11 mouse cellular contexts compared by ENCODE assay signal in genomic region chr2:71981896-71982295, GRCm38 (mm10). TPM values are rescaled to one million over a fixed set of nuclear protein-coding genes. Genes with fewer than 3 reads are reported as not detected.
DNase-seq lines count a peak whose midpoint lies in the region; ATAC-seq lines count a peak whose summit lies in the region.
"Had no signal": no experiment of that assay in that cellular context is flagged by ENCODE, and none has a peak within 500 bp of the region (broad histone marks: within the 10 kb centered on the region; RNA-seq: fewer than 3 reads in every experiment).

No protein-coding gene starts in this region.

- no peak overlapping the region for H3K9ac ChIP-seq in heart, embryonic 15.5 days
- no peak overlapping the region for H3K9ac ChIP-seq in embryonic facial prominence, embryonic 11.5 days (replicated peaks; ENCODE audit: low read length)
- H3K9ac ChIP-seq in forebrain, embryonic 15.5 days (replicated peaks): peak overlapping the region; percentile 78; the same call in 1 of the 2 replicates
- H3K9ac ChIP-seq in limb, embryonic 15.5 days: no peak overlapping the region

- H3K36me3 ChIP-seq in heart, embryonic 15.5 days: no peaks in the 10 kb centered on the region
- no peaks in the 10 kb centered on the region for H3K36me3 ChIP-seq in embryonic facial prominence, embryonic 11.5 days (replicated peaks; ENCODE audit: control insufficient read depth, insufficient read depth, low read depth, low read length)
- H3K36me3 ChIP-seq in forebrain, embryonic 15.5 days: no peaks in the 10 kb centered on the region
- H3K36me3 ChIP-seq in limb, embryonic 15.5 days: no peaks in the 10 kb centered on the region

- peak overlapping the region; percentile 98 for H3K4me2 ChIP-seq in heart, embryonic 15.5 days
- H3K4me2 ChIP-seq in embryonic facial prominence, embryonic 11.5 days (ENCODE audit: low read depth, low read length): no peak overlapping the region
- H3K4me2 ChIP-seq in forebrain, embryonic 15.5 days (replicated peaks): peak overlapping the region; percentile 91
- no peak overlapping the region; the same call in 1 of the 2 replicates for H3K4me2 ChIP-seq in limb, embryonic 15.5 days

- no peak for DNase-seq in heart, postnatal 36 days
- no peak for DNase-seq in embryonic facial prominence, embryonic 11.5 days (ENCODE audit: low spot score)
- no peak for DNase-seq in gastrocnemius, adult 18-20 months (ENCODE audit: low spot score)
- DNase-seq in gastrocnemius, postnatal 4 days (ENCODE audit: low spot score in 2 of 2): no peak
- DNase-seq: layer of hippocampus, postnatal 36 days had no signal

- no peak for ATAC-seq in heart, embryonic 15.5 days (replicated peaks; ENCODE audit: insufficient number of reproducible peaks, insufficient read depth, low FRiP score, low read depth)
- ATAC-seq in embryonic facial prominence, embryonic 11.5 days (replicated peaks; ENCODE audit: insufficient number of reproducible peaks, low FRiP score, low TSS enrichment, low read depth): no peak
- no peak for ATAC-seq in forebrain, embryonic 15.5 days (replicated peaks)
- ATAC-seq in limb, embryonic 15.5 days (ENCODE audit: insufficient number of reproducible peaks, low FRiP score, low TSS enrichment, low read depth): no peak
- ATAC-seq in frontal cortex, adult (ENCODE audit: low TSS enrichment): no peak

- H3K4me1 ChIP-seq in heart, embryonic 15.5 days (replicated peaks): peaks cover 7% of the 10 kb centered on the region
- H3K4me1 ChIP-seq in embryonic facial prominence, embryonic 11.5 days (ENCODE audit: control insufficient read depth, insufficient read depth, low read length): no peaks in the 10 kb centered on the region; the same call in 1 of the 2 replicates
- H3K4me1 ChIP-seq in forebrain, embryonic 15.5 days: peaks cover 13% of the 10 kb centered on the region; the same call in 1 of the 2 replicates
- H3K4me1 ChIP-seq in limb, embryonic 15.5 days: peaks cover 10% of the 10 kb centered on the region; the same call in 1 of the 2 replicates

- H3K9me3 ChIP-seq in heart, embryonic 15.5 days (replicated peaks): no peaks in the 10 kb centered on the region
- no peaks in the 10 kb centered on the region for H3K9me3 ChIP-seq in embryonic facial prominence, embryonic 11.5 days (replicated peaks; ENCODE audit: control insufficient read depth, low read length)
- H3K9me3 ChIP-seq in forebrain, embryonic 15.5 days: no peaks in the 10 kb centered on the region
- H3K9me3 ChIP-seq in limb, embryonic 15.5 days: no peaks in the 10 kb centered on the region

- no peak overlapping the region for H3K27ac ChIP-seq in heart, embryonic 15.5 days
- no peak overlapping the region for H3K27ac ChIP-seq in embryonic facial prominence, embryonic 11.5 days (replicated peaks; ENCODE audit: low read depth, low read length)
- no peak overlapping the region for H3K27ac ChIP-seq in forebrain, embryonic 15.5 days (replicated peaks)
- no peak overlapping the region for H3K27ac ChIP-seq in limb, embryonic 15.5 days

- H3K27me3 ChIP-seq in heart, embryonic 15.5 days: peaks cover 5% of the 10 kb centered on the region; the same call in 1 of the 2 replicates
- H3K27me3 ChIP-seq in embryonic facial prominence, embryonic 11.5 days (ENCODE audit: control insufficient read depth, insufficient read depth, low read length): peaks cover 14% of the 10 kb centered on the region
- no peaks in the 10 kb centered on the region for H3K27me3 ChIP-seq in forebrain, embryonic 15.5 days
- peaks cover 14% of the 10 kb centered on the region; the same call in 1 of the 2 replicates for H3K27me3 ChIP-seq in limb, embryonic 15.5 days

- peak overlapping the region; percentile 65; the same call in 1 of the 2 replicates for H3K4me3 ChIP-seq in heart, embryonic 15.5 days
- H3K4me3 ChIP-seq in embryonic facial prominence, embryonic 11.5 days (ENCODE audit: low read depth, low read length): peak overlapping the region; percentile 53; the same call in 1 of the 2 replicates
- peak overlapping the region; percentile 67 for H3K4me3 ChIP-seq in forebrain, embryonic 15.5 days
- 0 out of 2 replicates have a peak overlapping the region, but pooled peaks have one; percentile 58 for H3K4me3 ChIP-seq in limb, embryonic 15.5 days
- H3K4me3 ChIP-seq: myocyte had no signal

- WGBS in heart, embryonic 15.5 days: 77% methylated on average over 6 of the region's 6 CpGs
- 62% methylated on average over 6 of the region's 6 CpGs for WGBS in embryonic facial prominence, embryonic 11.5 days
- 65% methylated on average over 6 of the region's 6 CpGs for WGBS in forebrain, embryonic 15.5 days
- WGBS in limb, embryonic 15.5 days: 63% methylated on average over 6 of the region's 6 CpGs

- intact Hi-C loops in heart, postnatal 36 days (cut with DNase I): no loop called here

RNA-seq across cellular contexts. Expression of gene Rapgef4, which starts 0.9 kb away (rescaled TPM):
- polyA plus RNA-seq in heart, embryonic 15.5 days (2015; fragmentation: Nextera tagmentation; extraction: Ambion mirVana): 3.7 and 4.9 TPM in 2 replicates
- 10 to 100 TPM; 25.8 to 33.4 TPM for total RNA-seq in heart, postnatal 36 days (2021)
- 2.0 and 3.6 TPM in 2 replicates for polyA plus RNA-seq in embryonic facial prominence, embryonic 11.5 days (2014; fragmentation: Nextera tagmentation; extraction: Ambion mirVana)
- 13.1 and 14.0 TPM in 2 replicates for polyA plus RNA-seq in forebrain, embryonic 15.5 days (2015; fragmentation: Nextera tagmentation; extraction: Ambion mirVana)
- 4.6 and 4.7 TPM in 2 replicates for polyA plus RNA-seq in limb, embryonic 15.5 days (2015; fragmentation: Nextera tagmentation; extraction: Ambion mirVana)
- total RNA-seq in gastrocnemius, adult 18-20 months (2021): 1 to 10 TPM; 1.2 to 4.2 TPM
- total RNA-seq in gastrocnemius, postnatal 4 days (2021): 1 to 10 TPM; 5.8 to 6.1 TPM
- total RNA-seq: MEL had no signal

Comparison
In these comparisons a context has a peak if more than half of its experiments do, and no peak if none do; other contexts are left out.
1. H3K4me2 ChIP-seq: peak in heart, embryonic 15.5 days (single experiment) and forebrain, embryonic 15.5 days (single experiment); none in embryonic facial prominence, embryonic 11.5 days (single experiment) and limb, embryonic 15.5 days (single experiment).
2. Peak in every context shown above with its lines, with median percentiles within 50 percentile points of each other: H3K4me3 ChIP-seq.